Mouse (Mus musculus): ENCODE data around the gene Gm9945.

GRCm38 (mm10) chr11:53481088-53481730, 1.2 kb downstream of the Gm9945 start:
- TF ChIP-seq CTCF (conservative IDR thresholded peaks at IDR 0.05; ENCODE audit: low read length) (no peak), POU5F1 (IDR thresholded peaks at IDR 0.05; ENCODE audit: borderline replicate concordance, low read length) (no peak), NANOG (IDR thresholded peaks at IDR 0.05; ENCODE audit: borderline replicate concordance, low read length) (no peak)

Data from E14TG2a.4 (cell line).